ENCODE assay signal across 24 mouse cellular contexts in the genomic region with DNA sequence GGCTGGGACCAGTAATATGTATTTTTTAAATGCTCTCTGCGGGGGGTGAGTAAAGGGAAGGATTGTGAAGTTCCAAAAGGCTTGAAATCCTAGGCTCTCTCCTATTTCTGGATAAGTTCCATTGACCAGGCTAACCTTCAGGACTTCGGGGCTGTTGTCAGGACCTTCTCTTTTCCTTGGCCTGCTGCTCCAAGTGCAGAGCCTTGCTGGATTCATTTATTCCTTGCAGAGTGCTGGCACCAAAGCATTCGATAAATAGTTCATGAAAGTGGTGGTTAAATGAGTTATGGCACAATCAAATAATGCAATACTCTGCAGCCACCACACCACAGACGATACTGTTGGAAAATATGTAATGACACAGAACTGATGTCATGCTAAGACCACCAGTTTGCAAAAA.
"Had no signal": no experiment of that assay in that cellular context is flagged by ENCODE, and none has a peak within 500 bp of the region (broad histone marks: within the 10 kb centered on the region; RNA-seq: fewer than 3 reads in every experiment).

No protein-coding gene starts in this region.

- H3K27ac ChIP-seq: heart, embryonic 10.5 days; hindbrain, embryonic 13.5 days; hindbrain, embryonic 15.5 days; hindbrain, postnatal 0 days; kidney, embryonic 15.5 days; kidney, postnatal 0 days; left cerebral cortex, adult 2 months; limb, embryonic 10.5 days; limb, embryonic 12.5 days; liver, embryonic 13.5 days had no signal

- ATAC-seq: hindbrain, postnatal 0 days; intestine, embryonic 16.5 days had no signal

- H3K27me3 ChIP-seq: heart, embryonic 12.5 days; hindbrain, embryonic 13.5 days; hindbrain, embryonic 15.5 days; kidney, embryonic 15.5 days; limb, embryonic 12.5 days; liver, embryonic 13.5 days had no signal

- DNase-seq: gastrocnemius, postnatal 14 days; gastrocnemius, postnatal 36 days; heart, adult 18-20 months; heart, postnatal 10 days; heart, postnatal 36 days; kidney, adult 11 months; kidney, adult 2 months; kidney, adult 9 months; kidney, postnatal 14 days; kidney, postnatal 36 days; liver; liver, embryonic 13.5 days had no signal

- H3K9me3 ChIP-seq: heart, embryonic 10.5 days; heart, embryonic 12.5 days; hindbrain, embryonic 13.5 days; hindbrain, embryonic 15.5 days; kidney, embryonic 15.5 days; limb, embryonic 10.5 days; limb, embryonic 12.5 days; liver, embryonic 13.5 days had no signal

- H3K4me1 ChIP-seq: heart, embryonic 12.5 days; hindbrain, embryonic 13.5 days; hindbrain, embryonic 15.5 days; kidney, embryonic 15.5 days; limb, embryonic 12.5 days; liver, embryonic 13.5 days had no signal

- H3K36me3 ChIP-seq: heart, embryonic 10.5 days; heart, embryonic 12.5 days; hindbrain, embryonic 13.5 days; hindbrain, embryonic 15.5 days; kidney, embryonic 15.5 days; limb, embryonic 10.5 days; limb, embryonic 12.5 days; liver, embryonic 13.5 days had no signal

- H3K4me3 ChIP-seq: heart, embryonic 10.5 days; heart, embryonic 12.5 days; hindbrain, embryonic 13.5 days; hindbrain, embryonic 15.5 days; kidney, embryonic 15.5 days; left cerebral cortex, adult 2 months; limb, embryonic 10.5 days; limb, embryonic 12.5 days; liver, embryonic 13.5 days had no signal

- H3K4me2 ChIP-seq: heart, embryonic 12.5 days; hindbrain, embryonic 13.5 days; hindbrain, embryonic 15.5 days; kidney, embryonic 15.5 days; limb, embryonic 12.5 days; liver, embryonic 11.5 days; liver, embryonic 13.5 days had no signal

- H3K9ac ChIP-seq: heart, embryonic 12.5 days; hindbrain, embryonic 13.5 days; hindbrain, embryonic 15.5 days; kidney, embryonic 15.5 days; limb, embryonic 12.5 days; liver, embryonic 13.5 days had no signal
